Mouse (Mus musculus) large intestine, adult 2 months (tissue): Measurements from ENCODE around the gene Pspc1. TPM values are rescaled to one million over a fixed set of nuclear protein-coding genes. Genes with fewer than 3 reads are reported as not detected.
"Not testable (repeated sequence)": the region's sequence is repeated elsewhere in the genome, so short reads cannot be mapped to it uniquely, and the experiment has no call there.

ENCODE experiments used
- DNase-seq: peaks from one replicate; pipeline ENCODE4 v3.0.0-alpha.2; 2012; ENCODE audit warnings: low read depth, low spot score
- WGBS: fragments of 180-500 bp; shearing (Covaris S2); methylation state at CpG from one replicate; pipeline ENCODE4 v1.1.7; 2018; 5-methylcytosine and 5-hydroxymethylcytosine counted together
- polyA plus RNA-seq: library from polyadenylated mRNA; depleted of rRNA; stranded (reverse); fragments of >200 nt; gene quantifications from 2 replicates; pipeline ENCODE4 v1.2.3, GENCODE M21; 2012; rRNA removed

Gene Pspc1
- 3.8 and 5.3 TPM in 2 replicates for polyA plus RNA-seq

DNA sequence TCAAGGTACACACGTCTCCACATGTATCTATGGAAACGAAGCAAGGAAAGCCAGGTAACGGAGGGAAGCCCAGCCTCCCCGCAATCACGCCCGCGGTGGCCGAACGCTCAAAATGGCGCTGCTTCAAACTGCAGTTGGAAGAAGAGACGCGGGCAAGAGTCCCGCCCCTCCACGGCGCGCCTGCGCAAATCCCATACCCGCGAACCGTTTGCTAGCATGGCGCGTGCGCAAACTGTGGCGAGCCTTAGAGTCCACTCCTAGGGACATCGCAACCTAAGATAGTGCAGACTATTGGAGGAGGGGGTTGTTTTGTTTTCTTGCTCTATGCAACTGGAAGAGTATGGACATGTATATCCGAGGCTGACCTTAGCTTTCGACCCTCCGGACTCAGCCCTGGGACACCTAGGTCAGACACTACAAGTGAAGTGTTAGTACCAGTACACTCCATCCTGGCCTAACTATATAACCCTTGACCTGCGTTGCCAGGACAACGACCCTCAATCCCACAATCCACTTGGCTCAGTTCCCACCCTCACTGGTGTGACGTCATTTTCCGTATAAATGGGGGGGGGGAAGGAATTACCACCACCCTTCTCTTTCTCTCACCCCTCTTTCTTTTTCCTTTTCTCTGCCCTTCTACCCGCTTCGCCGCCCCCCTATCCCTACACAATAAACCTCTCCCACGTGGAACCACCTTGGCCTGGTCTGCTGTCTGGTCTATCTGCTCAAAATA is at the start of gene Pspc1:
TSS of gene Pspc1 (minus strand) at position 117 of the 733 bp plus-strand sequence.
- peak; percentile 97 for DNase-seq
- WGBS: 2% methylated on average over 36 of the region's 36 CpGs

DNA sequence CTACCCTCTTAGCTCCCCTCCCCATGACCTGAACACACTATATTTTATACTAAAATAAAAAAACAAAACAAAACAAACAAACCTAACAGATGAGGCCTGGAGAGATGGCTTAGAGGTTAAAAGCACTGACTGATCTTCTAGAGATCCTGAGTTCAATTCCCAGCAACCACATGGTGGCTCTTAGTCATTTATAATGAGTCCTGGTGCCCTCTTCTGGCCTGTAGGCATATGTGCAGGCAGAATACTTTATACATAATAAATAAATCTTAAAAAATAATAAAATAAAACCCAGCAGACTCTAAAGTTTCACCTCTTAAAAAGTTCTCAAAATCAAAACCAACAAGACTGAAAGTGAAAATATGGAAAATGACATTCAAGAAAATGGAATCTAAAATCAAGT is 46.4 kb upstream of the Pspc1 start:
- DNase-seq: no peak

DNA sequence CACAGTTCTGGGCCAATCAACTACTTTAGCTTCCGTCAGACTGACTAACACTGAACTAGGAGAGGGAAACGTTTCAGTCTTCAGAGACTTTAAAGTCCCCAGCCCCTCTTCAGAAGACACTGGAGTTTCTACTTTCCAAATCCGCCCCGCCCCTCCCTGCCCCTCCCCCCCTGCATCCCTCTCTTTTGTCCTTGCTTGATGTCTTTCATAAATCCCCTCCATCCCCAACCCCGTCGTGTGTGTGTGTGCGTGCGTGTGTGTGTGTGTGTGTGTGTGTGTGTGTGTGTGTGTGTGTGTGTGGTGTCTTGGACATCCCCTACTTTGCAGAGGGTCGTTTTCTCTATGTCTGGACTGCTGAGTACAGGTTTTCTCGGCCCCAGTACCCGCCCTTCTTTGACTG is 39.5 kb upstream of the Pspc1 start:
- WGBS: 28% methylated on average over 11 of the region's 11 CpGs
- DNase-seq: no peak

DNA sequence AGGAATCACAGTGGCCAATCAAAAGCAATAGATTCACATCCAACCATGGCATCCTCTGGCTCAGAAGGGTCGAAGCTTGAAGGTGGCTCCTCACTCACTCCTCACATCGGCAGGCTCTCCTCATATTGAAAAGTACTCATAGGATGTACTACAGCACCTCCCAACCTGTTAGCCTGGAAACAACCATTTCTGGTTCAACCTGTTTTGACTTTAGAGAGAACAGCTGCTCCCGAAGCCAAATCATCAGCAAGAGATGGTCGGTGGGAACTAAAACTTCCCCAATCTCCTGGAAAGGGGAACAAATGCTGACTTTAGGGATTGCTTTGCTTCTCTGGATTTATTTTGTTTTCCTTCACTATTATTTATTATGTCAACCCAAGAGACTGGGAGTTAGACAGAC is 39.0 kb upstream of the Pspc1 start:
- WGBS: 40% methylated on average over 4 of the region's 4 CpGs
- DNase-seq: no peak

DNA sequence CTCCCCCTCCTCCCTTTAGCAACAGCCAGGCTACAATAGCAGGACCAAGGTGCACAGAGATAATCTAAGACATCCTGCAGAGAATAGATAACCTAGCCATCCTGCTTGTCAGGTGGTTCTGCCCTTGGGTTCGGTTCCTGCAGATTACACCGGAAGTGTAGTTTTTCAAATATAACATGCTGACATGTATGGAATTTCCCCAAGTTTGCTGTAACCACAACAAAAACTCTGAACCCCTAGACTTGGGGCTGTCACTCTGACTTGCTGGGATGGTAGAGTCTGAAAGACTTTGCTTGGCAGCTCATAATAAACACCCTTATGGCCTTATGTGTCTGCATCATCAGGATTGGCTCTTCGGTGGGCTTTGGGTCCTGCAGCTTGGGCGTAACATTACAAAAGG is 38.4 kb upstream of the Pspc1 start:
- no peak for DNase-seq
- WGBS: 94% methylated on average over 4 of the region's 4 CpGs

DNA sequence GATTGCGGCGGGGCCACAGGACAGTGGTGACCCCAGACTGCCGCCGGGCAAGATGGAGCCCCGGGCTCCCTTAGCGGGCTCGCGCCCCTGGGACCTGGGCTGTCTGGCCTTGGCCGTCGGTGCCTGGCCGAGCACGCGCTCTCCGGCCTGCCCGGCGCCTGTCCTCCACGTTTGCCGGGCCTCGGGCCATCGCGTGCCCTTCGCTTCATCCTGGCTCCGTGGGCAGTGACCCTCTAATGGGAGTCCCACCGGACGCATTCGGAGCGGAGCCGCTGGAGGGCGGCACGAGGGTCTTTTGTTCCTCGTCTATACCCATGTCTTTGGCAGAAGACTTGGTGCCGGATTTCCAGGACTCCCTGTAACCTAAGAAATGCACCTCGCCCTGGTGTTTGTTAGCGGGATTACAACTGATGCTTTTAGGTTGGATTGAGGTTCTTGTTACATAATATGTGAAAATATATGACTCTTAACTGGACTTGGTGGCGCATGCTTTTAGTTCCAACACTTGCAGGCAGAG is 34.5 kb upstream of the Pspc1 start:
- 2% methylated on average over 35 of the region's 35 CpGs for WGBS
- DNase-seq: peak; percentile 61

DNA sequence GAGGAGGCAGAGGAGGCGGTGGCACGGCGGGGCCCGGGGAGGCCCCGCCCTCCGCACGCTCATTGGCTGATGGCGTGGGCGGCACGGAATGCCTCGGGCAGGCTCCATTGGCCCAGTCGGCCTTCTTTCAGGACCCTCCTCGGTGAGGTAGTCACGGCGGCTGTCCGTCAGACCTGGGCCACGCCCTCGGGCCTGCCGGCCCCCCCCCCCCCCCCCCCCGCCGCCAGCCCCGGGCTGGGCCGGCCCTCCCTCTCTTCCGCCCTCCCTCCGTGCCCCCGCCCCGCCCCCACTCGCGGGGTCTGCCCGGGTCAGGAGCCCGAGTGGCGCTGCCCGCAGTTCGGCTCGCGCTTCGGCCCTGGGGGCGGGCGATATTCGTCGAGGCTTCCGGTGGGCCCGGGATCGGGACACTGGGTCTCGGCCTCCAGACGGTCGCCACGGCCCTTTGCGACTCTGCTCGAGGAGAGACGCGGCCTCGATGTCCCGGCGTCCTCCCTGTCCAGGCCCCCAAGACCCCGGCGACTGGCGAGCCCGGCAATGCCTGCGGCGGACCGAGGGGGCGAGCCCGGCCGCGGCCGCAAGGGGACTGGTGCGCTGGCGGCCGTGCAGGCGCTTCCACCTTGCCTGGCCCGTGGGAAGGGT is 33.7 kb upstream of the Pspc1 start, which contains the start of gene Zmym5:
TSS of gene Zmym5 (minus strand) at position 16 of the 639 bp plus-strand sequence.
- DNase-seq: not testable (repeated sequence)
- under 1% methylated on average over 38 of the region's 72 CpGs for WGBS

DNA sequence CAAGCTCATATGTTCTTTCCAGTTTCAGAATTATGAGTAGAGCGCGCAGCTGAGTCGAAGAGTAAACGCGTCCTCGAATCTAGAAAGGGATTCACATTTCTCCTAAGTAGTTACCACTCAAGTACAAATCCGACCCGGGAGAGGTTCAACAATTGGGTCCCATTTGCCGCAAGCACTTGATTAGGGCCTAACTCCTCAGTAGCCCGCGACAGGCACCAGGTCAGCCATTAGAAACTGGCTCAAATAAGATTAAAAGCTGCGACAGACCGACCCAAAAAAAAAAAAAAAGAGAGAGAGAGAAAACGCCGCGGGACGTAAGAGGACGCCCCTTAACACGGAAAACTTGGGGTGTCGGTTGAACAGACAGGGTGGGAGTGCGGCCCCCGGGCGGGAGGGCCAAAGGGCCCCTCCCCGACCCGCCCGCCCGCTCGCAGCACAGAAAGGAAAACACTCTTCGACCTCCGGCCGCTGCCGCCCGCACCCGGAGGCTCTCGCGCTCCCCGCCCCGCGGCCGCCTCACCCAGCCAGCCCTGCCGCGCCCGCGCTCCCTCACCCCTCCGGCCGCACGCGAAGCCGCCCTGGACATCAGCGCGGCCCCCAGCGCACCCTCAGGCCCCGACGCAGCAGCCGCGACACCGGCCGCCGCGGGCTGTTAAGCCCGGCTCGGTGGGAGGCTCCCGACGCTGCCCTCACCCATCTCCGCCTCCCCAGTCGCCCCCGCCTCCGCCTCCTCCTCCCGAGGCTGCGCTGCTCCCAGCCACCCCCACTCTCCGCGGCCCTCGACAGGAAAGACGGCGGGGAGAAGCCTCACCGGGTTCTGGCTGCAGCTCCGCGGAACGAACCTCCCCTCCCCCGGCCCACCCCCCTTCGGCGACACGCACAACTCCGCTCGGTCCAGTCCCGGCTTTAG is 32.9 kb upstream of the Pspc1 start:
- DNase-seq: not testable (repeated sequence)
- under 1% methylated on average over 47 of the region's 86 CpGs for WGBS

DNA sequence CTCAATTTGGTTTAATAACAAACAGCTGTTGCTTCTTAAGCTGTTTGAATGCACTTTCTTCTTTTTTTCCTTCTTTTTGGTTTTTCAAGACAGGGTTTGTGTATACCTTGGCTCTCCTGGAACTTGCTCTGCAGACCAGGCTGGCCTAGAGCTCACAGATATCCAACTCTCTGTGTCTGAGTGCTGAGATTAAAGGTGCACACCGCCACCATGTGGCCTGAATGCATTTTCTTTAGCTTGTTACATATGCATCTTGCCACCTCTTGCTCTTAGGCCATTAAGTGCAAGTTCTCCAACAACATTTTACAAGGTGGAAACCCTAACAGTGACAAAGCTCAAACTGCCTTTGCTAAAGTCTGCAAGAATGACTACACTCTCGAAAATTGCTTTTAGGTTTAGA is 15.1 kb upstream of the Pspc1 start:
- no peak for DNase-seq
- 40% methylated on average over 2 of the region's 2 CpGs for WGBS

DNA sequence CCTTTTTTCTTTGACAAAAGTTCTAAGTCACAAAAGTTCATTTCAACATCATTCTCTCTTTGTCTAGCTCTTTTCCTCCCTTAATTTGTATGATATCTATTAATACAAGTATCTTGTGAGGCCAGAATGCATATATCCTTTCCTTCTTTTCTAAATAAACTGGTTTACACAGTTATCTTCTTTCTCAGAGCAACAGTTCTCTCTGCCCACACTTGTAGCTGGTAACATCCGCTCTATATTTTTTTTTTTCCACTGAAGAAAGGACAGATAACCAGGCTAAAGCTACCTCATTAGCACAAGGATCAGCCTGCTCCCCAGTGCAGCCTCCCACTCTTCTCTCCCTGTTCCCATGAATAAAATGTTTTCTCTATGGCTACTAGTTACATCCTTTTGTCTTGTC is 6.5 kb upstream of the Pspc1 start:
- 84% methylated on average over 1 of the region's 1 CpGs for WGBS
- DNase-seq: no peak

DNA sequence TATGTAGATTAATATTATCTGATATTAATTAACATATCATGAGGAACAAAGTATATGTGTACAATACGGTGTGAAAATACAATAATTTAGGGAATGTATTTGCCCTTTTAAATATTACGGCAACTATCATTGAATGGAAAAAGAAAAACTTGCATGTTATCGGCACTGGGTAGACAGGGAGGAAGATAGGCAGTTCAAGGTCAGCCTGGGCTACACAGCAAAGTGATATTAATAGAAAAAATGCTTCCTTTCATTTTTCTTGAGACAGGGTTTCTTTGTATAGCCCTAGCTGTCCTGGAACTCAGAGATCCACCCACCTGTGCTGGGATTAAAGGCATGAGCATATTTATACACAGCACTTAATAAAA is 801 bp upstream of the Pspc1 start:
- no peak for DNase-seq
- 35% methylated on average over 3 of the region's 3 CpGs for WGBS

DNA sequence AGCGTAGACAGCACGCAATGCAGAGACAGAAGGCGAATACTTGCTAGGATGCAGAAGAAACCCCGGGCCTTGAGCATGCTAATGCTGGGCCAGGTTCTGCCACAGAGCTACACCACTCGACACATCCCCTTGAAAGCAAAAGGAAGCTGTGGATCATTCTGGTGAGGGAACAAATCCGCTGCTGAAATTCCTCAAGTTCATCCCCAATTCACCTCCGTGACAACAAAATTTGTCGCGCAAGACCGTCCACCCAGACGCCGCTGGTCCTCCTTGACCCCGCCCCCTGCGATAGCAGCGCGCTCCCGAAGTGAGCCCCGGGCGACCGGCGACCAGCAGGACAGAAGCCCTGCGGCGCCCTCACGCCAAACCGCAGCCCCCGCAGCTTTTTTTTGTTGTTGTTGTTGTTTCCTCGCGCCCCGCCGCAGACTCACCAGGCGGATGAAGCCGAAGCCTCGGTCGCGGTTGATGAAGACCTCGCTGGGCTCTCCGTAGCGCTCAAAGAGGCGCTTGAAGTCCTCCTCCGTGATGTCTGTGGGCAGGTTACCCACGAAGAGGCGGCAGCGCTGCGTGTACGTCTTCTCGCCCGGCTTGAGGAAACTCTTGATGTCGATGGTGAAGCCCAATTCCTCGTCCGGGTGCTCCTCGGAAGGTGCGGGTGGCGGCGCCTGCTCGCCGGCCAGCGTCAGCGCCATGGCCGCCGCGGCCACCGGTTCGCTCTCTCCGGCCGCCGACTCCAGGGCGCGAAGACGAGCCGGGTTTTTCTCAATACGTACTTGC is 568 bp downstream of the Pspc1 start:
- under 1% methylated on average over 71 of the region's 71 CpGs for WGBS
- no peak for DNase-seq

DNA sequence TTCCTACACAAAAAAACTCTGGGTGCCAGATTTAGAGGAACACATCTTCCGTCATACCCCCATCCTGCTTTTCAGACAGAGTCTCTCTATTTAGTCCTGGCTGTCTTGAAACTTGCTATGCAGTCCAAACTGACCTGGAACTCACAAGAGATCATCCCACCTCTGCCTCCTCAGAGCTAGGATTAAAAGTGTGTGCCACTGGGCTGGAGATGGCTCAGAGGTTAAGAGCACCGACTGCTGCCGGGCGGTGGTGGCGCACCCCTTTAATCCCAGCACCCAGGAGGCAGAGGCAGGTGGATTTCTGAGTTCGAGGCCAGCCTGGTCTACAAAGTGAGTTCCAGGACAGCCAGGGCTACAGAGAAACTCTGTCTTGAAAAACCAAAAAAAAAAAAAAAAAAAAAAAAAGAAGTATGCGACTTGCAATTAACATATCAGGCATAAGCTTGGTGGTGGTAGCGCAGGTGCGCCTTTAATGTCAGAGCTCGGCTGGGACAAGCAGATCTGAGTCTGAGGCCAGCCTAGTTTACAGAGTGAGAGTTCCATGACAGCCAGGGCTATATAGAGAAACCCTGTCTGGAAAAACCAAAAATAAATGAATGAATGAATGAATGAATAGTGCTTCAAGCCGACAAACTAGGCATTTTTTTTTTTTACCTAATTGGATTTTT is 1.4 kb downstream of the Pspc1 start:
- WGBS: 13% methylated on average over 11 of the region's 11 CpGs
- DNase-seq: no peak

DNA sequence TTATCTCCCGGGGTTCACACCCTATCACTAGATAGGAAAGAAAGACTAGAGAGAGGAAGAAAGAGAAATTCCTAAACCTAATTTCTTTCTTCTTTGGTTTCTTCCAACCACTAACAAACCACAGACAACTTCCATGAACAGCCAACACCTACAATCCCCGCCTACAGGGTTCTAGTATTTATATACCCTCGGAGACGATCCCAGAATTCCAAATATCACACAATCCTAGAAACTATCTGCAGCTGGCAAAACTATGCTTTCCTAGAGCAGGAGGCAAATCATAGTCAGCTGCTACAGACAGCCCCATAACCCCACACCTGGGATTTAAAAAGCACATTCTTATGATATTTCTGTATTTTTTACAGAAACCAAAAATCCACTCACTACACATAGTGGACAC is 2.7 kb downstream of the Pspc1 start:
- WGBS: 43% methylated on average over 4 of the region's 4 CpGs
- DNase-seq: no peak

DNA sequence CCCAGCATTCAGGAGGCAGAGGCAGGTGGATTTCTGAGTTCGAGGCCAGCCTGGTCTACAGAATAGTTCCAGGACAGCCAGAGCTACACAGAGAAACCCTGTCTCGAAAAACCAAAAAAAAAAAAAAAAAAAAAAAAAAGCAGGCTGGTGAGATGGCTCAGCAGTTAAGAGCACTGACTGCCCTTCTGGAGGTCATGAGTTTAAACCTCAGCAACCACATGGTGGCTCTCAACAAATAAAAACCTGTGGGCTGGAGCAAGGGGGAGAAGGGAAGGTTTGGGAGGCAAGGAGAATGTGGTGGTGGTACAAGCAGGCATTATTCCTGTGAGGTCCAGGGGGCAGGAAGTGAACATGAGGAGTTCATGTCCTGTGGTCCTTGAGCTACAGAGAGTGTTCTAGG is 11.7 kb downstream of the Pspc1 start:
- 91% methylated on average over 2 of the region's 2 CpGs for WGBS
- DNase-seq: not testable (repeated sequence)

DNA sequence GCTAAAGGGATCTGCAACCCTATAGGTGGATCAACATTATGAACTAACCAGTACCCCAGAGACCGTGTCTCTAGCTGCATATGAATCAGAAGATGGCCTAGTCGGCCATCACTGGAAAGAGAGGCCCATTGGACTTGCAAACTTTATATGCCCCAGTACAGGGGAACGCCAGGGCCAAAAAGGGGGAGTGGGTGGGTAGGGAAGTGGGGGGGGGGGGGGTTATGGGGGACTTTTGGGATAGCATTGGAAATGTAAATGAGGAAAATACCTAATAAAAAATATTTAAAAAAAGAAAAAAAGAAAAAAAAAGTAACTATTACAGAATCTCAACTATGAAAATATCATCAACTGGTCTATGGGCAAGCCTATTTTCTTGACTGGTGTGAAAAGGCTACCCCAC is 13.0 kb downstream of the Pspc1 start:
- 83% methylated on average over 3 of the region's 3 CpGs for WGBS
- not testable (repeated sequence) for DNase-seq

DNA sequence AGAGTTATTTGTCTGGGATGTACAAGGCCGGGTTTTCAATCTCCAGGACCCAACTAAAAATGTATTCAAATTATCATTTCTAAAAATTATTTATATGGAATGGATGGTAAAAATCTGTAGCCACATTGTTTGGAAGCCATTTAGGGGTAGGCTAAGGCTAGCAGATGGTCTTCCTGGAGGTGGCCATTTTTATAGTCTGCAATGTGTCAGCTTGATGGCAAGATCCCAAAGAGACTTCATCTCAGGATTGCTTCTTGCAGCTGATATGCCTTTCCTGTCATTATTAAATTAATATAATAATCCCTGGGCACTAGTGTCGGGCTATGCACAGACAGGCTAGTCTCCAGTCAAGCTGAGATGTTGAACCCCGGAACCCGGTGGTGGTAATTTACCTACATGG is 26.8 kb downstream of the Pspc1 start:
- DNase-seq: no peak
- WGBS: 94% methylated on average over 4 of the region's 4 CpGs

DNA sequence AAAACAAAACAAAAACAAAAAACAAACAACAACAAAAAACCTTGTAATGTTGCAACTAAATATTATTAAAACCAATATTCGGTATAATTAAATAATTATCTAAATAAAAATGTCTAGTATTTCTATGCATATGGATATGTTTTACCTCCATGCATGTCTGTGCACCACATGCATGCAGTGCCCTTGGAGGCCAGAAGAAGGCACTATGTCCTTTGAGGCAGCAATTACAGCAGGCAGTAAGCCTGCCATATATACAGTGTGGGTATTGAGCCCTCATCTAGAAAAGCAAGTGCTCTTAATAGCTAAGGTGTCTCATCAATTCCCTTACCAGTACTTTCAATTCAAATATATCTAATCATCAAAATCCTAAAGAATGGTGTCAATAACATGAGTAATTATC is 37.9 kb downstream of the Pspc1 start:
- no peak for DNase-seq
- 98% methylated on average over 1 of the region's 1 CpGs for WGBS

DNA sequence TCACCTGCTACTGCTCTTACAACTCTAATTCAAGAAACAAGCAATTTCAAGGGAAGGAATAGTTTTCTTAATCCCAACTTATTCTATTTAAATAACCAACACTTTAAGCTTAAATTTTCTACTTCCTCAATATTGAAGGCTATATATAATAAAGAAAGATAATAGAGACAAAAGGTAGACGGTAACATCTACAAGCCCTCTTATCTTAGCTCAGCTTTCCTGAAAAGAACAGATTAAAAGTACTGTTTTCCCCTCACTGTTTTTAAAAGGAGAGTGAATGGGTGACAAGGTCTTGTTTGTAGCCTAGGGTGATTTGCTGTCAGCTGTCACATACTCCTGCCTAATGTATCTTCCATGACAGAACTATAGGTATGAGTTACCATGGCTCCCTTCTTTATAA is 51.6 kb downstream of the Pspc1 start:
- 75% methylated on average over 1 of the region's 1 CpGs for WGBS
- no peak for DNase-seq
